Mouse (Mus musculus) MEL (cell line): Measurements from ENCODE around the gene Rnf220.

Experiments used
- CHD2 ChIP-seq: IDR thresholded peaks from 2 replicates; pipeline ENCODE4 v1.6.1; 2011; ENCODE audit warnings: low read length, improper control_type of control experiment
- CTCF ChIP-seq, 3 experiments: IDR thresholded peaks in 2 of 3; conservative IDR thresholded peaks in 1 of 3; 2 replicates each; pipeline ENCODE4 v1.5.1; 2011 to 2012; ENCODE audit warnings: low read length in 3 of 3, low read depth in 2 of 3, mild to moderate bottlenecking in 2 of 3, improper control_type of control experiment in 1 of 3, inconsistent platforms in 1 of 3, mixed read lengths in 1 of 3, moderate library complexity in 1 of 3; ENCODE audit not compliant: control insufficient read depth in 1 of 3, insufficient read depth in 1 of 3, poor library complexity in 1 of 3, severe bottlenecking in 1 of 3
- EP300 ChIP-seq, 2 experiments: IDR thresholded peaks; 2 replicates each; pipeline ENCODE4 v1.6.1; 2011; ENCODE audit warnings: improper control_type of control experiment in 2 of 2, low read length in 2 of 2, low read depth in 1 of 2, mild to moderate bottlenecking in 1 of 2
- ETS1 ChIP-seq: IDR thresholded peaks from 2 replicates; pipeline ENCODE4 v1.6.1; 2012; ENCODE audit warnings: low read depth, mild to moderate bottlenecking, inconsistent platforms, low read length, improper control_type of control experiment, moderate library complexity
- GATA1 ChIP-seq: IDR thresholded peaks from 2 replicates; pipeline ENCODE4 v1.6.1; 2011; ENCODE audit warnings: low read depth, low read length, improper control_type of control experiment
- MAFK ChIP-seq: IDR thresholded peaks from 2 replicates; pipeline ENCODE4 v1.6.1; 2011; ENCODE audit warnings: low read depth, mild to moderate bottlenecking, low read length, improper control_type of control experiment, borderline replicate concordance
- MXI1 ChIP-seq: IDR thresholded peaks from 2 replicates; pipeline ENCODE4 v1.6.1; 2011; ENCODE audit warnings: mild to moderate bottlenecking, low read depth, low read length, improper control_type of control experiment
- POLR2A ChIP-seq, 2 experiments: IDR thresholded peaks; 2 replicates each; pipeline ENCODE4 v1.6.1; 2011 to 2012; ENCODE audit warnings: low read length in 2 of 2, mild to moderate bottlenecking in 2 of 2, control low read depth in 1 of 2, improper control_type of control experiment in 1 of 2, low read depth in 1 of 2, moderate library complexity in 1 of 2; ENCODE audit not compliant: control insufficient read depth in 1 of 2, insufficient read depth in 1 of 2, poor library complexity in 1 of 2
- POLR2AphosphoS2 ChIP-seq: IDR thresholded peaks from 2 replicates; pipeline ENCODE4 v1.6.1; 2011; ENCODE audit warnings: low read length, improper control_type of control experiment
- SMC3 ChIP-seq: IDR thresholded peaks from 2 replicates; pipeline ENCODE4 v1.6.1; 2011; ENCODE audit warnings: low read depth, low read length, improper control_type of control experiment
- TAL1 ChIP-seq: IDR thresholded peaks from 2 replicates; pipeline ENCODE4 v1.6.1; 2012; ENCODE audit warnings: mild to moderate bottlenecking, inconsistent platforms, low read length, moderate library complexity, mixed read lengths
- TCF12 ChIP-seq: IDR thresholded peaks from 2 replicates; pipeline ENCODE4 v1.6.1; 2014; ENCODE audit warnings: low read depth, mild to moderate bottlenecking, inconsistent platforms, low read length, improper control_type of control experiment, moderate library complexity
- UBTF ChIP-seq: IDR thresholded peaks from 2 replicates; pipeline ENCODE4 v1.6.1; 2012; ENCODE audit warnings: low read depth, mild to moderate bottlenecking, inconsistent platforms, low read length, improper control_type of control experiment, moderate library complexity, borderline replicate concordance; ENCODE audit not compliant: insufficient read depth
- USF2 ChIP-seq, 2 experiments: IDR thresholded peaks; 2 replicates each; pipeline ENCODE4 v1.6.1; 2011 to 2012; ENCODE audit warnings: improper control_type of control experiment in 2 of 2, low read length in 2 of 2, borderline replicate concordance in 1 of 2, inconsistent platforms in 1 of 2, low read depth in 1 of 2, mild to moderate bottlenecking in 1 of 2; ENCODE audit not compliant: insufficient read depth in 1 of 2

- no peak for TF ChIP-seq CTCF (IDR thresholded peaks at IDR 0.05 in 2 of 3, conservative IDR thresholded peaks at IDR 0.05 in 1 of 3; ENCODE audit: control insufficient read depth in 1 of 3, insufficient read depth in 1 of 3, low read depth in 2 of 3, low read length in 3 of 3, poor library complexity in 1 of 3, severe bottlenecking in 1 of 3)
- no peak for TF ChIP-seq UBTF
- TF ChIP-seq EP300 (IDR thresholded peaks at IDR 0.05; ENCODE audit: low read depth in 1 of 2, low read length in 2 of 2), result no peak
- TF ChIP-seq SMC3, result no peak
- no peak for TF ChIP-seq POLR2A (IDR thresholded peaks at IDR 0.05; ENCODE audit: control insufficient read depth in 1 of 2, insufficient read depth in 1 of 2, low read depth in 1 of 2, low read length in 2 of 2, poor library complexity in 1 of 2)
- no peak for TF ChIP-seq MXI1
- TF ChIP-seq MAFK, result no peak
- TF ChIP-seq TCF12, result no peak
- TF ChIP-seq CHD2, result no peak
- TF ChIP-seq ETS1, result no peak
- TF ChIP-seq USF2 (IDR thresholded peaks at IDR 0.05; ENCODE audit: borderline replicate concordance in 1 of 2, insufficient read depth in 1 of 2, low read depth in 1 of 2, low read length in 2 of 2), result no peak
- TF ChIP-seq GATA1, result no peak
- TF ChIP-seq TAL1, result no peak
- no peak for TF ChIP-seq POLR2AphosphoS2
These were observed 181.9 kb downstream of the Rnf220 start for GRCm38 (mm10) chr4:117314849-117315500.
